Mouse (Mus musculus): ENCODE measurements around the gene Slc25a11. TPM values are rescaled to one million over a fixed set of nuclear protein-coding genes. Genes with fewer than 3 reads are reported as not detected.

Gene Slc25a11
- total RNA-seq, 2 experiments from 2014 or later: 438 to 444 TPM

DNA sequence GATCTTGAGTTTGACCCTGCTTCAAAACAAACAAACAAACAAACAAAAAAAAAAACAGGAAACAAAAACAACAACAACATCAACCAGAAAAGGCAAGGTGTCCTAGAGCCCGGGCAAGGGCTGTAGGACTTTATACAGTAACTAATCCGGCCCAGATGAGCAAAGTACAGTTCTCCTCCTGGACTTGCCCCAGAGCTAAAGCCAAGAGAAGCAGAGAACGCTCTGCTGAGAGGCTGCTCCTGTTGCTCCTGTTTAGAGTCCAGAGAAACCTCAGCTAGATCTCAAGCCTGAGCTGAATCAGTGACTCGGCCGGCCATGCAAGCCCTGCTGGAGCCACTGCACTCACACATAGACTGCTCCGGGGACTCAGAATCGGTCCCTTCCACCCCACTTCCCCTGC, 17.1 kb downstream of the Slc25a11 start:
- intact Hi-C loops (cut with DNase I): loop anchor here (2.0 to 5.0 kb wide), 2 partner anchors 112 to 125 kb away; no protein-coding TSS in a partner anchor
- no peak for DNase-seq

DNA sequence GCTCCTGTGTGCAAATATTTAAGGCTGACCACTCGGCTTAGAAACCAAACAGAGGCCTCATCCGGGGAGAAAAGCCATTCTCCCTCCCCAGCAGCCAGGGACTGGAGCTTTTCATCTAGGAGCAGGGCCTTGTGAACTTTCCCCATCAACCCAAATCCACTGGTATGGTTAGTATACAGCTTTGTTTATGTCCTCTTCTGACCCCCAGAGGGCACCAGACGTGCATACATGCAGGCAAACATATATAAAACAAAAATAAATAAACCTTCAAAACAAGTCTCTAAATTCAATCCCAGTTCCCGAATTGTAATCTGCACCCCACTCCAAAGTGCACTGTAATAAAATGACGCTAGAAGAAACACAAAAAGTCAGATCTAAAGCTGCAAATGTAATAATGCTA, 17.7 kb downstream of the Slc25a11 start:
- DNase-seq: no peak

GRCm38 (mm10) chr11:70628431-70628830, 18.8 kb downstream of the Slc25a11 start:
- intact Hi-C loops (cut with DNase I): no loop called here

More for the DNA sequence above, 17.7 kb downstream of the Slc25a11 start:
- intact Hi-C loops (cut with DNase I): no loop called here

GRCm38 (mm10) chr11:70626877-70627276, 20.4 kb downstream of the Slc25a11 start:
- intact Hi-C loops (cut with DNase I): no loop called here

More at GRCm38 (mm10) chr11:70628431-70628830, 18.8 kb downstream of the Slc25a11 start:
- no peak for DNase-seq

GRCm38 (mm10) chr11:70625473-70625872, 21.8 kb downstream of the Slc25a11 start:
- intact Hi-C loops (cut with DNase I): no loop called here
- peak; percentile 39 to 68 for DNase-seq

More at GRCm38 (mm10) chr11:70626877-70627276, 20.4 kb downstream of the Slc25a11 start:
- DNase-seq: no peak

DNA sequence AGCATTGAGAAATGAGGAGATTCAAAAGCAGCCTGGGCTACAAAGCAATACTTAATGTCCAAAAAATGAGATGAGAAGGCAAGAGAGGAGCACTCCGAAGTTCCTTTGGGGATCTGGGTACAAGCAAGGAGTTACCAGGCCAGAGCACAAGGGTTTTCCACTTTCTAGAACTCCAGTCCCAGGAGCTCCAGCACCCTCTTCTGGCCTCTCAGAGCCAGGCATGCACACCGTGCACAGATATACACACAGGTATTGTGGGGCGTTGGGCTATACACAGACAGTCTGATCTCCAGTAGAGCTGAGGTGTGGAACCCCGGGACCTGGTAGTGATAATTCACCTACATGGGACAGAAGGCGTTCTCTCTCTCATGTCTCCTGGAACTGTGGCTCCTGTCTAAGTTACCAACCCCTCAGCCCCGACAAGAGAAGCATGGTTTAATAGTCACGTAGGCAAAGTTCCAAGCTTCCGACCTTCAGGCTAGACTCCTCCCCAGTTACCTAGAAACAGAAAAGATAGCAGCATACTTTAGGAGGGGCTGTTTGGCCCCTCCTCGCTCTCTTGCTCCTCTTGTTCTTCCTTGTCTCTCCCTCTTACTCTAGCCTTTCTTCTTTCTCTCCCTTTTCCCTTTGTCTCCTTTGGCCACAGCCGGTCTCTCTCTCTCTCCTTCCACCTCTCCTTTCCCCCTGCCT, 24.1 kb downstream of the Slc25a11 start:
- DNase-seq: no peak
- intact Hi-C loops (cut with DNase I): no loop called here

DNA sequence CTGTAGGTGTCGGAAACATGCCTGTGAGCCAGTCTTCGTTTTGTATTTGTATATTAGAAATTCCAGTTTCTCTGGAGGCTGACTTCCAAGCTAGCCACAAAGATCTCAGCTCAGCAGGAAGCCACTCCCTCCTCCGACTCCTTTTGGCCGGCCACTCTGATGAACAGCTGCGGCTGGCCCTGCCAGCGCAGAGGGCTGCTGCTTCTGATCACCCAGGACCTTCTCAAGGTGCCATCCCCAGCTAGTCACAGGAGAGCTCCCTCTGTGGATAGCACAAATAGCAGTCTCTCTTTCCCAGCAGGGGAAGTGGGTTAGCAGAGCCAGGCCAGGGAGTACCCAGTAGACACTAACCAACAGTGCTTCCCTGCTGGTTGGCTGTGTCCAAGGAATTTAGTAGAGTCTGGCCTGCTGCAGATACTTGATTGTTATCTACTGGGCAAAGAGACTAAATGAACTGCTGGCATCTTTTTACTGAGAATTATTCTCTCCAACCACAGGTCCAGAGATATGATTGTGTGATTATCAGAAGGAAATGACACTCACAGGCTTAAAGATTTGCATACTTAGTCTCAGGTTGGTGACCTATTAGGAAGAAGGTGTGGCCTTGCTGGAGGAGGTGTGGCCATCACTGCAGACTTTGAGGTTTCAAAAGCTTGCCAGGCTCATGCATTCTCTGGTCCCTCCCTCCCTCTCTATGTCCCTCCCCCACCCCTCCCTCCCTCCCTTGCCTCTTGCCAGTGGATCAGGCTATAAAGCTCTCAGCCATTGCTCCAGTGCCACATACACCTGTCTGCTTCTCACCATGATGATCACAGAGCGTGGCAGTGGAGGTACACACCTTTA, 25.1 kb downstream of the Slc25a11 start:
- intact Hi-C loops (cut with DNase I): no loop called here

DNA sequence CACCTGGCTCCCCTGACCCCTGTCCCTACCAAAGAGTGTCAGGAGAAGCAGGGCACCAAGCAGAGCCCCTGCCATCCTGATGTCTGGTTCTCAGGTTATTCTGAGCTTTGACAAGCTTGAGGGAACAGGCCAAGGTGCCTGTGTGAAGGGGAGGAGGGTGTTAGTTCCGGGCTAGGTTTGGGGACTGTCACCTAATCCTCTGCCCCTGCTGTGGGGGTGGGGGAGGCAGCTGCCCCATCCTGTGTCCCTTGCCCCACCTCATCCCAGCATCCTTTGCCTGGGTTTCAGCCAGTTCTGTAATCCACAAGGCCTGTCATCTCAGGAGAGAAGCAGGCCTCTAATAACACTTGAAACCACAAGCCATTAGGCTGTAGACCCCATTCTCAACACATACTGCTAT, 28.2 kb downstream of the Slc25a11 start, which contains the start of gene Chrne:
Gene Chrne, minus strand, starts transcription at position 116 of the 400 bp plus-strand sequence.
- intact Hi-C loops (cut with DNase I): loop anchor here (10.0 kb wide), 1 partner anchor 204 kb away; the partner anchor contains the start of gene Pelp1
- DNase-seq: no peak

More for the DNA sequence above, 25.1 kb downstream of the Slc25a11 start:
- peak; percentile 23 to 25 for DNase-seq

GRCm38 (mm10) chr11:70615516-70616093, 31.7 kb downstream of the Slc25a11 start, which contains the start of gene 4930544D05Rik:
4930544D05Rik (plus strand) TSS chr11:70615848.
- intact Hi-C loops (cut with DNase I): loop anchor here (10.0 kb wide), 1 partner anchor 201 kb away; the partner anchor contains the start of gene Pelp1

GRCm38 (mm10) chr11:70615074-70615473, 32.2 kb downstream of the Slc25a11 start:
- DNase-seq: peak; percentile 62 to 70
- intact Hi-C loops (cut with DNase I): loop anchor here (10.0 kb wide), 1 partner anchor 200 kb away; the partner anchor contains the start of gene Pelp1

More at GRCm38 (mm10) chr11:70615516-70616093, 31.7 kb downstream of the Slc25a11 start, which contains the start of gene 4930544D05Rik:
- no peak for DNase-seq

- intact Hi-C loops (cut with DNase I): loop anchor here (10.0 kb wide), 1 partner anchor 198 kb away; the partner anchor contains the start of gene Pelp1
Observed at GRCm38 (mm10) chr11:70612505-70612904, 34.8 kb downstream of the Slc25a11 start.

DNA sequence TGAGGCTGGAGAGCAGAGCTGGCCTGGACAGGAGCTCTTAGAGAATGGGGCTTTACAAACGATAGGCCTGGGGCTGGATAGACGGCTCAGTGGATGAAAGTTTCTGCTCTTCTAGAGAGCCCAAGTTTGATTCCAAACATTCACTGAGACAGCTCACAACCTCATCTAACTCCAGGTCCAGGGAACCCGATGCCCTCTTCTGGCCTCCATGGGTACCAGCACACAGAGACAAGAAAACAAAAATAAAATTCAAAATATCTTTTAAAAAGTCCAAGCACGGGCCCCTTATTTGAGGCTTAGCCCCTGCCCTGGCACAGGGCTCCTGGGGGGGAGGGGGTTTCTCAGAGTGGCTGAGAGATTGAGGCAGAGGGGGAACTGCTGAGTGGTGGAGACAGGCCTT, 36.5 kb downstream of the Slc25a11 start:
- no peak for DNase-seq
- intact Hi-C loops (cut with DNase I): loop anchor here (10.0 kb wide), 1 partner anchor 196 kb away; the partner anchor contains the start of gene Pelp1

More at GRCm38 (mm10) chr11:70612505-70612904, 34.8 kb downstream of the Slc25a11 start:
- DNase-seq: no peak

DNA sequence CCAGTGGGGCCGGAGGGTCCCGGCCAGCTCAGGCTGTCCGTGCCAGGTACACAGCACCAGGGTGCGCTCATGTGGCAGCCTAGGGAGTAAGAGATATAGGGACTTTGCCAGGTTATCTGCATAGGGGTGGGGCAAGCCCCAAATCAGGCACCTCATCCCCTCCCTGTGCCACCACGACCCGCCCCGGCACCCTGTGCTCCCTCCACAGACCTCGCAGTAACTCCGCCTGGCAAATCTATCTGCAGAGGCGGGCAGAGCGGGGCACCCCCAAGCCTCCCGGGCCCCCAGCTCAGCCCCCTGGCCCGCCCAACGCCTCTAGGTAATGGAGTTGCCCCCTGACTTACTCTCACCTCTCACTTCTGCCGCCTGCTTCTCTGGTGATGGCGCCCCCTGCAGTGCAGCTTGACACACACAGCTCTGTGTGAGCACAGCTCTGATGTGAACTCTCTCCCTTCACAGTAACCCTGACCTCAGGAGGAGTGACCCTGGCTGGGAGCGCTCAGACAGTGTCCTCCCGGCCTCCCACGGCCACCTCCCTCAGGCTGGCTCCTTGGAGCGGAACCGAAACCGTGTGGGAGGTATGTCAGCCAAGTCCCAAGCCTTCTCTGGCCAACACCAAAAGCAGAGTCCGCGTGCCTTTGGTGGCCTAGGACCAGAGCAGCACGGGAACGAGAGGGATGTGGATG, 38.8 kb downstream of the Slc25a11 start:
- peak; percentile 27 to 46 for DNase-seq
- intact Hi-C loops (cut with DNase I): loop anchor here (10.0 kb wide), 1 partner anchor 174 kb away; the partner anchor contains the start of gene Arrb2

GRCm38 (mm10) chr11:70607611-70608010, 39.7 kb downstream of the Slc25a11 start:
- DNase-seq: no peak
- intact Hi-C loops (cut with DNase I): loop anchor here (10.0 kb wide), 1 partner anchor 173 kb away; the partner anchor contains the start of gene Arrb2

DNA sequence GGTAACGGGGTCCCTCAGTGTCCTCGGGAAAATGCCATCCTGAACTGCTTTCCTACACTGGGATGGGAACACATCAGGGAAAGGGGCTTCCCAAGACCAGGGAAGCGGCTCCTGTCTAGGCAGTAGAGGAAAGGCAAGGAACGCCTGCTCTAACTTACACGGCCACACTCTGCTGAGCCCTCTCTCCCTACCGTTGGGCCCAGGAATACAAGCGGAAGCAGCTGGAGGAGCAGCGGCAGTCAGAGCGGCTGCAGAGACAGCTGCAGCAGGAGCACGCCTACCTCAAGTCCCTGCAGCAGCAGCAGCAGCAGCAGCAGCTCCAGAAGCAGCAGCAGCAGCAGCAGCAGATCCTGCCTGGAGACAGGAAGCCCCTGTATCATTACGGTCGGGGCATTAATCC, 40.6 kb downstream of the Slc25a11 start:
- no peak for DNase-seq
- intact Hi-C loops (cut with DNase I): loop anchor here (10.0 kb wide), 1 partner anchor 172 kb away; the partner anchor contains the start of gene Arrb2

DNA sequence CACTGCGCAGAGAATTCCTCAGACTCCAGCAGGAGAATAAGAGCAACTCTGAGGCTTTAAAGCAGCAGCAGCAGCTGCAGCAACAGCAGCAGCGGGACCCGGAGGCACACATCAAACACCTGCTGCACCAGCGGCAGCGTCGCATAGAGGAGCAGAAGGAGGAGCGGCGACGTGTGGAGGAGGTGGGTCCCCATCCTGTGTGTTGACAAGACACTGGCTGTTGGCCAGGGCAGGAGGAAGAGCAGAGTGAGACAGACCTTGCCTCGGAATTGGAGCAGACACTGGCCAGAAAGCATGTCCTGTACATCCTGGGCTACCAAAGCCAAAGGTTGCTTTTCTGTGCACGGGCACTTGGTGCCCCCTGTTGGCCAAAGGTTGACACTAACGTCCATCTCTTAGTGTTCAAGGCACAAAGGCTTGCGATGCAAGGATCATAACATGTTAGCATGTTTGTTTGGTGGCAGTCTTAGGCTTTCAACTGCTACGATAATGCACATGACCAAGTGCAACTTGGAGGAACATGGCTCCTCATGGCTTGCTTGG, 42.2 kb downstream of the Slc25a11 start:
- intact Hi-C loops (cut with DNase I): loop anchor here (1.0 to 10.0 kb wide), 3 partner anchors 42 to 170 kb away; partner anchors contain the start of genes Arrb2 and Mink1
- peak; percentile 82 to 87 for DNase-seq

DNA sequence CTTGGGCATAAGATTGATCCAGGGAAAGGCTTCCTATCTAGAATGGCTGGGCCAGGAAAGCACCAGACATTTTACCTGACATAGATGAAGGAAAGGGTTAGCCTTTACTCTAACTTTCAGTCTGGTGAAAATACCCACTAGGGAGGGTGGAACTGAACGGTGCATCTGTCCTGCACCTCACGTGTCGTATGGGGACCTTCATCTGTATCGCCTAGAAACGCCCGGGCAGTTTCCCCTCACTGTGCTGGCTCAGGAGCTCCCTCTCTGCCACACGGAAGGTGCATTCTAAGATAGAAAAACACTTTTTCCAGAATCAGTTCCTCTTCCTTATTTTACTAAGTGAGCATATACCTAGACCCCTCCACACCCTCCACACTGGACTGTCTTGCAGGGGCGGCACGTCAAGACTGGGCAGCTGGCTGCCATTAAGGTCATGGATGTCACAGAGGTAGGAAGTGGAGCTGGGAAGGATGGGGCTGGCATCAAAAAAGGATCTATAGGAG, 48.8 kb downstream of the Slc25a11 start:
- intact Hi-C loops (cut with DNase I): no loop called here

DNA sequence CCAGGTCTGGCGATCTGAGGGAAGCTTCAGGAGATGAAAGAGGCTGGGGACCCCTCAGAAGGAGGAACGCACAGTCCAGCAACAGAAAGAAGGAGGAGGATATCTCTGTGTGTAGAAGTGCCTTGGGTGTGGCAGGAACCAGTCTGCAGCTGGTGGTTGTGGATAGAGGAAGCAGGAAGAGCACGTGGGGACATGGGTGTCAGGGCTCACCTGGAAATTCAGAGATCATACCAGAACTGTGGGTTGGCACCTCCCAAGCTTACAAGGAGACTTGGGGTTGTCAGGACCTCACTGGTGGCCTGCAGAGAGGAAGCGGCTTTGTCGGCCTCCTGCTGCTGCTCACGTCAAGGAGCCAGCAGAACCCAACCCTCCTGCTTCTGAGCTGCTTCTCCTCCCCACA, 50.0 kb downstream of the Slc25a11 start:
- no peak for DNase-seq
- intact Hi-C loops (cut with DNase I): no loop called here

More for the DNA sequence above, 48.8 kb downstream of the Slc25a11 start:
- DNase-seq: no peak

DNA sequence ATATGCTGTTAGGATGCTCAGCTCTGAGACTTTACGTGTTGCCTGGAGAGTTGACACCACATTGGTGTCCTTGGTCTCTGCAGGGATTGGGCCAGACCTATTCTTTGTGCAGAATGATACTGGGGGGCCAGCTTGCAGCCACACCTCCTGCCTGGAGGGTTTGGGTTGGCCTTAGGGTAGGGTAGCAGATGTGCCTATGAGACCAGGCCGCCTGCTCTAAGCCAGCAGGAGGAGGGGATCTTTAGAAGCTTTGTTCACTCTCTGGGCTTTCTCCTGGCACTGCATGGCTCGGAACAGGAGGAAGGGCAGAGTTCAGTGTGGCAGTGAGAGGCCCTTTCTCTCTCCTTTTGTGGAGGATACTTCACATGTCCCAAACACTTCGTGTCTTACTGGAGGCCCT, 51.2 kb downstream of the Slc25a11 start:
- no peak for DNase-seq
- intact Hi-C loops (cut with DNase I): no loop called here

All from heart, postnatal 14 days (tissue).